Mouse (Mus musculus): ENCODE measurements around the gene Vmn2r22. TPM values are rescaled to one million over a fixed set of nuclear protein-coding genes. Genes with fewer than 3 reads are reported as not detected.
"Not testable (repeated sequence)": the region's sequence is repeated elsewhere in the genome, so short reads cannot be mapped to it uniquely, and the experiment has no call there.

Gene Vmn2r22
- polyA plus RNA-seq, 1 experiment from 2014 or later: not detected

DNA sequence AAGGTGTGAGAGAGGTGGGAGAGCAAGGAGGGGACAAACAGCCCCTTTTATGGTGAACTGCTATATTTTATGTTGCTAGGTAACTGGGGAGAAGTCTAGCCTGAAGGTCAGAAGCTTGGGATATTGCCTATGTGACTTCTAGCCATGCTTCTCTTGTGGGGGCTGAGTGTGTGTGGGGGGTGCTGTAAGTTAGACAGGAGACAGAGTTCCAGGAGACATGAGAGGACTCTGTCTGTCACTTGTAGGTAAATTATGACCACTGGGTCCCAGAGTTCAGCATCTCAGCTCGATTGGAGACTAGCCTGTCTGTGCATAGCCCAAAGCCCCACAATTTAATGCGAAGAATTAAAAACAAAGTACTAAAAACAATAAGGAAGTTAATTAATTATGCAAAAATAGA lies 75.8 kb downstream of the Vmn2r22 start:
- H3K4me2 ChIP-seq (ENCODE audit: low read length); H3K9ac ChIP-seq (ENCODE audit: low read length); H3K27me3 ChIP-seq (replicated peaks; ENCODE audit: control insufficient read depth, insufficient read depth, low read length); H3K4me3 ChIP-seq (ENCODE audit: low read depth, low read length); H3K27ac ChIP-seq (ENCODE audit: low read depth, low read length); ATAC-seq; H3K4me1 ChIP-seq (ENCODE audit: control insufficient read depth, insufficient read depth, low read length); H3K36me3 ChIP-seq (ENCODE audit: control insufficient read depth, insufficient read depth, low read length); DNase-seq (ENCODE audit: low spot score); H3K9me3 ChIP-seq (replicated peaks; ENCODE audit: control insufficient read depth, low read length): not testable (repeated sequence)
- WGBS: no CpG with 5 or more reads among the region's 2 CpGs

Other genes with a start within 250 kb of the Vmn2r22 start
- gene Vmn2r20, start 232.6 kb downstream of the Vmn2r22 start, polyA plus RNA-seq (2014; fragmentation: Nextera tagmentation; extraction: Ambion mirVana): not detected in 2 replicates
- not detected in 2 replicates for gene Vmn2r21, start 117.3 kb downstream of the Vmn2r22 start, polyA plus RNA-seq (2014; fragmentation: Nextera tagmentation; extraction: Ambion mirVana)
- not detected in 2 replicates for gene Vmn2r23, start 51.9 kb upstream of the Vmn2r22 start, polyA plus RNA-seq (2014; fragmentation: Nextera tagmentation; extraction: Ambion mirVana)
- not detected in 2 replicates for gene Vmn2r24, start 128.2 kb upstream of the Vmn2r22 start, polyA plus RNA-seq (2014; fragmentation: Nextera tagmentation; extraction: Ambion mirVana)
- gene Vmn2r25, start 202.7 kb upstream of the Vmn2r22 start, polyA plus RNA-seq (2014; fragmentation: Nextera tagmentation; extraction: Ambion mirVana): not detected in 2 replicates

Data from forebrain, embryonic 14.5 days (tissue).